Mouse (Mus musculus): Measurements from ENCODE around the gene Glt1d1. TPM values are rescaled to one million over a fixed set of nuclear protein-coding genes. Genes with fewer than 3 reads are reported as not detected.

Gene Glt1d1
- total and polyA plus RNA-seq, 3 experiments = 0.19 TPM; not detected in 2

DNA sequence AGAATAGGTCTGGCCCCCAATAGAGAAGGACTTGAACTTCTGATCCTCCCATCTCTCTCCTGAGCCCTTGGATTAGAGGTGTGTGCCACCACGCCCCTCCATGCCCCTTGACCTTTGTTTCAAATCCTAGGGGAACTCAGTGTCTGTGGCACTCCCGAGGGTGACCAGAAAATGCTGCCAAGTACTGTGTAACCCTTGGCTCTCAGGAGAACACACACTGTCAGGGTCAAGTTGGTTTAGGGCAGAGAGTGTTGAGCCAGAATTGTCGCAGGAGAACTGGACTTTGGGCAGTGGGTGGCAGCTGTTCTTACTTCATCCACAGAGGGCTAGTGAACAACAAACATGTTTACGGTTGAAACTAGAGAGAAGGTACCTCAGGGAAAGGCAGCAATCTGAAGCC is 5.6 kb downstream of the Glt1d1 start (continued):
- TF ChIP-seq MEF2A (IDR thresholded peaks at IDR 0.05; ENCODE audit: extremely low read depth, insufficient replicate concordance, low read depth, low read length, poor library complexity, severe bottlenecking) (no peak), MXI1 (IDR thresholded peaks at IDR 0.05; ENCODE audit: low read depth, low read length) (no peak)

DNA sequence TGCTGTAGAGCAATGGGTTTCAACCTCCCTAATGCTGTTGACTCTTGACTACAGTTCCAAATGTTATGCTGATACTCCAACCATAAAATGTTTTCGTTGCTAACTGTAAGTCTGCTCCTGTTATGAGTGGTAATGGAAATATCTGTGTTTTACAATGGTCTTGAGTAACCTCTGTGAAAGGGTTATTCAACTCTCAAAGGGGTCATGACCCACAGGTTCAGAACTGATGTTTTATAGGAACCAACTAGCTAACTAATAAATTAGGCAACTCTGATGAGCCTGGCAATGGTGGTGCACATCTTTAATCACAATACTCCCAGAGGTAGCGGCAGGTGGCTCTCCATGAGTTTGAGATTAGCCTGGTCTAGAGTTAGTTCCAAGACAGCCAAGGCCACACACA is 6.1 kb downstream of the Glt1d1 start:
- Histone ChIP-seq H3K9ac (ENCODE audit: control insufficient read depth, low read depth, low read length, poor library complexity, severe bottlenecking) (no peak overlapping the region), H3K36me3 (ENCODE audit: control insufficient read depth in 1 of 2, insufficient read depth in 2 of 2, low read length in 2 of 2) (no peaks in the 10 kb centered on the region), H3K4me3 (ENCODE audit: control insufficient read depth in 1 of 2, insufficient read depth in 1 of 2, low read depth in 2 of 2, low read length in 2 of 2) (no peak overlapping the region), H3K4me1 (ENCODE audit: control insufficient read depth in 1 of 2, insufficient read depth in 2 of 2, low read length in 2 of 2) (no peaks in the 10 kb centered on the region), H3K27me3 (ENCODE audit: control insufficient read depth in 1 of 2, insufficient read depth in 2 of 2, low read length in 2 of 2) (no peaks in the 10 kb centered on the region), H3K79me2 (ENCODE audit: control insufficient read depth, insufficient read depth, low read length, poor library complexity) (no peaks in the 10 kb centered on the region), H3K27ac (ENCODE audit: control insufficient read depth, low read depth, low read length) (no peak overlapping the region), H3K9me3 (replicated peaks; ENCODE audit: insufficient read depth, low read length) (no peaks in the 10 kb centered on the region)
- no peak for DNase-seq (ENCODE audit: low read depth, low spot score)
- TF ChIP-seq MYC (IDR thresholded peaks at IDR 0.05; ENCODE audit: low read depth, low read length) (no peak), MEF2A (IDR thresholded peaks at IDR 0.05; ENCODE audit: extremely low read depth, insufficient replicate concordance, low read depth, low read length, poor library complexity, severe bottlenecking) (no peak), ELF1 (IDR thresholded peaks at IDR 0.05; ENCODE audit: low read depth, low read length) (no peak), CHD1 (IDR thresholded peaks at IDR 0.05; ENCODE audit: low read depth, low read length) (no peak), POLR2AphosphoS5 (IDR thresholded peaks at IDR 0.05; ENCODE audit: borderline replicate concordance, low read depth, low read length) (no peak), ZC3H11A (IDR thresholded peaks at IDR 0.05; ENCODE audit: low read depth, low read length) (no peak), TAL1 (IDR thresholded peaks at IDR 0.05; ENCODE audit: low read length) (no peak), ZNF384 (IDR thresholded peaks at IDR 0.05; ENCODE audit: low read depth, low read length) (no peak), UBTF (IDR thresholded peaks at IDR 0.05; ENCODE audit: borderline replicate concordance, insufficient read depth, low read depth, low read length) (no peak), HCFC1 (IDR thresholded peaks at IDR 0.05; ENCODE audit: low read depth, low read length) (no peak), TBP (IDR thresholded peaks at IDR 0.05; ENCODE audit: low read depth, low read length) (no peak), RAD21 (IDR thresholded peaks at IDR 0.05; ENCODE audit: low read depth, low read length) (no peak), SMC3 (IDR thresholded peaks at IDR 0.05; ENCODE audit: low read depth, low read length) (no peak), RCOR1 (IDR thresholded peaks at IDR 0.05; ENCODE audit: low read depth, low read length) (no peak), GATA1 (IDR thresholded peaks at IDR 0.05; ENCODE audit: low read depth, low read length) (no peak), ZKSCAN1 (IDR thresholded peaks at IDR 0.05; ENCODE audit: low read depth, low read length) (no peak), USF1 (IDR thresholded peaks at IDR 0.05; ENCODE audit: low read depth, low read length) (no peak), TCF12 (IDR thresholded peaks at IDR 0.05; ENCODE audit: low read depth, low read length) (no peak)

All from MEL (cell line).